Mouse (Mus musculus): ENCODE results near the gene Bnc2. TPM values are rescaled to one million over a fixed set of nuclear protein-coding genes. Genes with fewer than 3 reads are reported as not detected.

Bnc2 gene
- polyA plus RNA-seq, 1 experiment, result not detected

DNA sequence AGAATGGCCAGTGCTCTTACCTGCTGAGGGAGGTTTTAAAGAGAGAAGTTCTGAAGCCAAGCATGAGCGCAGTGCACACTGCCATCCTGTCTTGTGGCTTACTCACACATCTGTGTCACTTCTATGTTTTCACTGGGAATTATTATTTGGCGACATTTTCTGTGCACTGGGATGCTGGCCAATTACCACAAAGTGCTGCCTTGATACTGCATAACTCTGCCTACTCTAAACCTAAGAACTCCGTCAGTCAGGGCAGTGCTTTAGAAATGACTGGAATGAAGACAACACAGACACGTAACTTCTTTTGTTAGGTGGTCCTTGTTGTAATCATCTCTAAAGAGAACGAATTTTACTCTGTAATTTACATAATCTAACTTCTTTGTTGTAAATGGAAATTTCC lies 186.8 kb downstream of the Bnc2 start:
- no peak for TF ChIP-seq GATA1 (IDR thresholded peaks at IDR 0.05; ENCODE audit: low read length)

DNA sequence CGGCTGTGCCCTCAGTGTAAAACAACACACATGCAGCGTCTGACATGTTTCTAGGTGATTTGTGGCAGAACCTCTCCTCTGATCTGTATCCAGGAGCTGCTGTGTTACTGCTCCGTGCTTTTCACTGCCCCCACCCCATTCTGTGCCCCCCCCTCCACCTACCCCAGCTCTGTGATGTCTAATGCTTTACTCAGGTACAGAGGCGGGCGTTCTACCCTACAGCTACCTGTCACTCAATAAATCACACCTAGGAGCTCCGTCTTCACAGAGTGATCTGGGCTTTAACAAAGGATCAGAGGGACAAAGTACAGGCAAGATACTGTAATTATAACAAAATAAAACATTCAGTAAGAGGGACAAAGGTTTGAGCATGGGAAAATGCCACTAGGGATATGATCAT lies 192.4 kb downstream of the Bnc2 start:
- TF ChIP-seq GATA1 (IDR thresholded peaks at IDR 0.05; ENCODE audit: low read length), result no peak

DNA sequence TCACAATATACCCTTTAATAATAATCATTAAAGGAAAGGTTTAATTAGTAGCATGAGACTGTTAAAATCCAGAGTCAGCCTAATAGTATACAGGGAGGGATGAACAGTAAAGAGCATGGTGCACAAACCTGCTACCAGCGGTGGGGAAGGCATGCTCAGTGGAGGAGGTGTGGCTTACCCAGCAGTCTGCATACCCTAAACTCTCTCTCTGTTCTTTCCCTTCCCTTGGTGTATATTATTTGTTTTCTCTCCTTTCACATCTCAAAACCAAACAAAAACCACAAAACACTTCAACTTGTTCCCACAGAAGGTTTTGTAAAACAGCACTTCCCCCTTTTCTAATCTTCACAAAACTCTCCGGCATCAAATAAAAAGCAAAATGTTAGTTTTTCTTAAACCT lies 202.4 kb downstream of the Bnc2 start:
- TF ChIP-seq GATA1 (IDR thresholded peaks at IDR 0.05; ENCODE audit: low read length), result no peak

- TF ChIP-seq GATA1 (IDR thresholded peaks at IDR 0.05; ENCODE audit: low read length), result no peak
These were observed 204.8 kb downstream of the Bnc2 start for GRCm38 (mm10) chr4:84470106-84470885.

- TF ChIP-seq GATA1 (IDR thresholded peaks at IDR 0.05; ENCODE audit: low read length), result no peak
These were observed 205.7 kb downstream of the Bnc2 start for GRCm38 (mm10) chr4:84469400-84469799.

DNA sequence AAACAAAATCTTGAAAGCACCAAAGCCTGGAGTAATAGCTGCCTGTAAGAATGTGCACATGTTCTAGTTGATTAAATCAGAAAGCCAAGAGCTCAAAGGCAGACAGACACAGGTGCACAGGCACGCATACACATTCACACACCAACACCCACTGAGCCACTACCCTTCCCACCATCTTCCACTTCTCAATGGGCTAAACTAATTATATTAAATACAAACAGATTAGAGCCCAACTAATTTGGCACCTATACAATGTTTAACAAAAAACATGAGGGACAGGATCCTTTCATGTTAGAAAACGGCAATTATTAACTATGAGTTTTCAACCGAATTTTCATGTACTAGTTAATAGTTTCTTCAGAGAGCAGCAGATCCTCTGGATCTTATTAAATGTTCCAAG lies 207.4 kb downstream of the Bnc2 start:
- no peak for TF ChIP-seq GATA1 (IDR thresholded peaks at IDR 0.05; ENCODE audit: low read length)

DNA sequence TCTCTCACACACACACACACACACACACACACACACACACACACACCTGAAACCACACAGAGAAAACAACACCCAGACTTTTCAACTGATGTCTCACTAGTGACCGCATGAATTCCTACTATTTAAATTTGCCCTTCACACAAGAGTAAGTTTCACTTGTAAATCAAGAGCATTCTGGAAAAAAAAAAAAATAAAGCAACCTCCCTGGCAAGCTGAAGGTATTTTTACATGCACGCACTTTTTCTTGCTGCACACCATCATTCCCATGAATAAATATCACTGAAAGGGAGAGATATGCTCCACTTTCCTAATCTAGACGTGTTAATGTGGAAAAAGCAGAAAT lies 216.9 kb downstream of the Bnc2 start:
- no peak for TF ChIP-seq GATA1 (IDR thresholded peaks at IDR 0.05; ENCODE audit: low read length)

DNA sequence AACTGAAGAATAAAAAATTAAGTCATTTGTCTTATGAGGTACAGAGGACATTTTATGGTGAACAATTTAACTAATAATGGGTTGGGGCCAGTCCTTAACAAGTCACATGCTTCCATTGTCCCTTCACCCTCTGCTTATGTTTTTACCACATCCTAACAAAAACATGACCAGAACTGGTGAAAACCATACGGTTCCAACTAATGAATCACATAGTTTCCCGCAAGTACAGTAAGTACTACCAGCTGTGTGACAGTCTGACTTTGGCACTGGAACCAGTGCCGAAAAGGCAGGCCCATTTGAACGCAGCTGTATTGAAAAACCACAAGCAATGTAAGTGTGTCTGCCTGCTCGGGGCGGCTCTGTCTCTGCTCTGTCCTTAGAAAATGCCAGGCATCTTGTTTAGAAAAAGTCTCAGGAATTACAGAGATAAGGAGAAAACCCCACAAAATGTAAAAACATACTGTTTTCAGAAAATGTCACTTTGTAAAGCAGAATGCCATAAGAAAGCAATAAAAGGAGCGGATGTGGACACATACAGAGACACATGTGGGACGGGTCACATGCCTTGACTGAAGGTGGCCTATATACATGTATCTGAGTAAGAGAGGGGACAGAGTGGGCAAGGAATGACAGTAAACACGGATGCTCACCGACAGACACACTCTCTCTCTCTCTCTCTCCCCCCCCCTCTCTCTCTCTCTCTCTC lies 217.4 kb downstream of the Bnc2 start:
- TF ChIP-seq GATA1 (IDR thresholded peaks at IDR 0.05; ENCODE audit: low read length), result no peak

- TF ChIP-seq GATA1 (IDR thresholded peaks at IDR 0.05; ENCODE audit: low read length), result no peak
These were observed 218.2 kb downstream of the Bnc2 start for GRCm38 (mm10) chr4:84456853-84457249.

DNA sequence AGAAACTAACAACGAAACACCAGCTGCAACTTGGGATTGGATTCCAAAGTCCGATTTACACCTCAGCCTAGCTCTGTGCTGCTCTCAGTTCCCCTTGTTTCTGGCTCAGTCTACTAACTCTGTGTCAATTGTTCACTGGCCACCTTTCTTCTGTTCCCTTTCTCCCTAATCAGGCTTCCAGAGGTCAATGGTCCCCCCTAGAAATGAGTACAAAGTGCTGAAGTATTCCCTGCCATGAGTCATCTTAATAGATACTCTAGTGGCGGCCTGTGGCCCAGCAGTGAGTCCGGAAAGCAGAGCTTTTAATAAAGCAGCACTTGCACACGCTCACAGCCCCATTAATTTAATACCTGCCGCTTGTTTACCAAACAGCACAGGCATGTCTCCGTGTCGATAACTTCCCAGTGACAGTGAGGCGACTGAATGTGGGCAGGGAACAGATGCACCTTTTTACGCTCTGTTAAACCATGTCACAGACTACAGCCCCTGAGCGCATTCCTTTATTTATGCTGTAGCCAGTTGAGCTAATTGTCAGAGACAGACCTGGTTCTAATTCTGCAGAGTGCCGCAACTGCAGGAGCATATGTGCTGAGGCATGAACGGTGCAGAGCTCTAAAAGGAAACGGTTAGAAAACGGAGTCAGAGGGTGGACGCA lies 218.8 kb downstream of the Bnc2 start:
- no peak for TF ChIP-seq GATA1 (IDR thresholded peaks at IDR 0.05; ENCODE audit: low read length)

DNA sequence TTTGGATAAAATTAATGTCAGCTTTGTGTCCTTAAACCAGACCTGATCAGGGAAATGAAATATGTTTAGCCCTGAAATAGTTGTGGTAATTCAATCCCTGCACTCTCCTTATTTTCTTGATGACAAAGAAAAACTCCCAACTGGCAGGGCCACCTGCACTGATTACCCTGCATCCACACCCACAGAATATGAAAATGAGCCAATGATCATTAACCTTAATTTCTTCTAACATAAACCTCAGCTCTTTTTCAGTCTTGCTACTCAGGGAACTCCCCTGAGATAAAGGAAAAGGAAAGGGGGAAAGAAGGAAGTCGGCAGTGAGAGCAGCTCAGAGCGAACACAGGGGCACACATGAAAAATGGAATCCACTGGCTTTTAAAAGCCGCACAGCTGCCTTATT lies 220.6 kb downstream of the Bnc2 start:
- no peak for TF ChIP-seq GATA1 (IDR thresholded peaks at IDR 0.05; ENCODE audit: low read length)

DNA sequence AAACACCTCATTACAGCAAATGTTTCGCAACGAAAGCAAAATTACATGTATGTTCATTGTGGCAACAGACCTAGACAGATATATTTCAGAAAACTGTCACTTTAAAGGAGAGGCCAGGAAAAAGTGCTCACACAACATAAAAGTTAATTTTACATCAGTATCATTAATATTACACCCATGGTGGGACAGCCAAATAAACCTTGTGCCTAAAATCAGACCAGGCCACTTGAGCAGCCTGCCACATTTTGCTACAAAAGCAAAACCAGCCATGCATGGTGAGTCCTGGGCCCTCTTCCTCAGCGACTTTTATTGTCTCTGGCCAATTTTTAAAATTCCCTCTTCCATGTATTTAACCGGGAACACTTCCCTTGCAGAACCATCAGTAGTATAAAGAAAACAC lies 221.5 kb downstream of the Bnc2 start:
- no peak for TF ChIP-seq GATA1 (IDR thresholded peaks at IDR 0.05; ENCODE audit: low read length)

DNA sequence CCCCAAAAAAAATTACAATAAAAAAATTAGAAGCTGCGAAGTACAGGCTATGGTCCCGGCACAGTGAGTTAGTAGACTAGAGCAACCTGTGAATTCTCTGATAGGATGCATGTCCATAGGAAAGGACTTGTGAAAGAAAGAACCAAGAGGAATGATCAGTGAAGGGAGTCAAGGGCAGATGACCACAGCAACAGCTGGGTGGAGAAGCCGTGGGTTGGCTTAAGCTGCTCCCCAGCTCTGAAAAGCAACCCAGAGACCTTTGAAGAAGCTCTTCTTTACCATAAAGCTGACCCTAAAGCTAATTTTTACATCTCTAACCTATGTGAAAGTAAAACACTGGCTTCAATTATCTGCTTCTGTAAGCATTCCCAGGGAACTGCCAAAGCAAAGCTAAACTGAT lies 222.4 kb downstream of the Bnc2 start:
- TF ChIP-seq GATA1 (IDR thresholded peaks at IDR 0.05; ENCODE audit: low read length), result no peak

GRCm38 (mm10) chr4:84449246-84450005 lies 225.6 kb downstream of the Bnc2 start:
- no peak for TF ChIP-seq GATA1 (IDR thresholded peaks at IDR 0.05; ENCODE audit: low read length)

DNA sequence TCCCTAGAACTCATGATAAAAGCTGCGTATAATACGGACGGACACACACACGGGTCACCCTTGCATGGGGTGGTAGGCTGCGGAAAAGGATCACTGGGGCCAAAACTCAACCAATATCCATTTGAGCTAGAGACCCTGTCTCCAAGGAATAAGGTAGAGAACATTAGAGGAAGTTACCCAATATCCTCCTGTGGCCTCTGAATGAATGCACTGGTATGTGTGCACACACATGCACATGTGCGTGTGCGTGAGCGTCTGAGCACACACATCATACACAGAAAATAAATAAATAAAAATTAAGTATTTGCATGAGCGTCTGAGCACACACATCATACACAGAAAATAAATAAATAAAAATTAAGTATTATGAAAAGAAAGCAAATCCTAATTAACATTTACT lies 241.8 kb downstream of the Bnc2 start:
- no peak for TF ChIP-seq GATA1 (IDR thresholded peaks at IDR 0.05; ENCODE audit: low read length)

All from G1E-ER4 (cell line).